ENCODE assay signal across 20 mouse cellular contexts in the genomic region with DNA sequence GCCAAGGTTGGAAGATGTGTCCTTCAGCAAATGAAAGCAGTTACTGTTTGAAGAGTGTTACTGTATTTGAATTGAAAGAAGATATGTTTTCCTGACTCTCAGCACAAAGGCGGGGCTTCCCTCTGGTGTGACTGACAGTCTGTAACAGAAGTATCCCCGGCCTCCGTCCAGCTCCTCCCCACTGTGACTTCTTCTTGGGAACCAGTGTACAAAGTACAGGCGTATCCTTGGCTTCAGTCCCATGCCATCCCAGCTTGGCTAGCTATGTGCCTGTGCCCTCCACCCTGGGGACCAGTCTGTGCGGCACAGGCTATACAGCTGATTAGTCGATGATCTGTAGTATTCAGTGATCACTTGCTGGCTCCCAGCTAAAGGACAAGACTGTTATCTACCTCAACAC.
A peak's percentile ranks its signal among the peaks of the same experiment; 100 is the strongest.
DNase-seq lines count a peak whose midpoint lies in the region; ATAC-seq and TF ChIP-seq lines count a peak whose summit lies in the region.
"Had no signal": no experiment of that assay in that cellular context is flagged by ENCODE, and none has a peak within 500 bp of the region (broad histone marks: within the 10 kb centered on the region; RNA-seq: fewer than 3 reads in every experiment).

No protein-coding gene starts in this region.

- 86% methylated on average over 6 of the region's 6 CpGs for WGBS in midbrain, postnatal 0 days
- 84% methylated on average over 6 of the region's 6 CpGs for WGBS in midbrain, embryonic 11.5 days
- WGBS in forebrain, embryonic 13.5 days = 84% methylated on average over 6 of the region's 6 CpGs
- WGBS in midbrain, embryonic 15.5 days = 85% methylated on average over 6 of the region's 6 CpGs

- no peak overlapping the region for H3K27ac ChIP-seq in midbrain, postnatal 0 days (ENCODE audit: low read depth, low read length)
- no peak overlapping the region for H3K27ac ChIP-seq in midbrain, embryonic 11.5 days (ENCODE audit: low read depth, low read length)
- no peak overlapping the region for H3K27ac ChIP-seq in forebrain, embryonic 13.5 days
- no peak overlapping the region for H3K27ac ChIP-seq in midbrain, embryonic 15.5 days
- H3K27ac ChIP-seq: left cerebral cortex, adult 2 months; limb, embryonic 12.5 days; liver, embryonic 13.5 days; lung, embryonic 15.5 days; macrophage; midbrain, embryonic 12.5 days; neural tube, embryonic 15.5 days; stomach, postnatal 0 days had no signal

- H3K36me3 ChIP-seq in midbrain, postnatal 0 days (ENCODE audit: insufficient read depth, low read length) = no peaks in the 10 kb centered on the region
- no peaks in the 10 kb centered on the region for H3K36me3 ChIP-seq in midbrain, embryonic 11.5 days (ENCODE audit: control insufficient read depth, insufficient read depth, low read length)
- no peaks in the 10 kb centered on the region for H3K36me3 ChIP-seq in forebrain, embryonic 13.5 days (ENCODE audit: poor library complexity, severe bottlenecking)
- H3K36me3 ChIP-seq in midbrain, embryonic 15.5 days (replicated peaks) = no peaks in the 10 kb centered on the region
- H3K36me3 ChIP-seq: limb, embryonic 12.5 days; liver, embryonic 13.5 days; lung, embryonic 15.5 days; midbrain, embryonic 12.5 days; neural tube, embryonic 15.5 days had no signal

- H3K4me1 ChIP-seq in midbrain, postnatal 0 days (ENCODE audit: insufficient read depth, low read length) = no peaks in the 10 kb centered on the region
- H3K4me1 ChIP-seq in midbrain, embryonic 11.5 days (ENCODE audit: control insufficient read depth, insufficient read depth, low read length) = no peaks in the 10 kb centered on the region
- no peaks in the 10 kb centered on the region for H3K4me1 ChIP-seq in forebrain, embryonic 13.5 days
- H3K4me1 ChIP-seq in midbrain, embryonic 15.5 days = no peaks in the 10 kb centered on the region
- H3K4me1 ChIP-seq: limb, embryonic 12.5 days; liver, embryonic 13.5 days; lung, embryonic 15.5 days; midbrain, embryonic 12.5 days; neural tube, embryonic 15.5 days had no signal

- no peak overlapping the region for H3K9ac ChIP-seq in midbrain, postnatal 0 days (replicated peaks; ENCODE audit: low read length, poor library complexity, severe bottlenecking)
- H3K9ac ChIP-seq in midbrain, embryonic 11.5 days (ENCODE audit: low read length) = no peak overlapping the region
- H3K9ac ChIP-seq in forebrain, embryonic 13.5 days = no peak overlapping the region
- no peak overlapping the region for H3K9ac ChIP-seq in midbrain, embryonic 15.5 days
- H3K9ac ChIP-seq: forebrain, postnatal 0 days; limb, embryonic 12.5 days; liver, embryonic 13.5 days; lung, embryonic 15.5 days; midbrain, embryonic 12.5 days; neural tube, embryonic 15.5 days had no signal

- H3K27me3 ChIP-seq in midbrain, postnatal 0 days (ENCODE audit: insufficient read depth, low read length) = no peaks in the 10 kb centered on the region; the same call in 1 of the 2 replicates
- H3K27me3 ChIP-seq in midbrain, embryonic 11.5 days (ENCODE audit: control insufficient read depth, insufficient read depth, low read length) = no peaks in the 10 kb centered on the region
- H3K27me3 ChIP-seq in forebrain, embryonic 13.5 days = no peaks in the 10 kb centered on the region
- no peaks in the 10 kb centered on the region for H3K27me3 ChIP-seq in midbrain, embryonic 15.5 days (replicated peaks)
- H3K27me3 ChIP-seq: limb, embryonic 12.5 days; liver, embryonic 13.5 days; lung, embryonic 15.5 days; midbrain, embryonic 12.5 days; neural tube, embryonic 15.5 days had no signal

- TF ChIP-seq CTCF in midbrain, postnatal 0 days (IDR thresholded peaks at IDR 0.05) = no peak

- no peak; the same call in 1 of the 2 replicates for ATAC-seq in midbrain, postnatal 0 days (ENCODE audit: low FRiP score)
- ATAC-seq in midbrain, embryonic 11.5 days (ENCODE audit: low FRiP score) = no peak
- no peak for ATAC-seq in forebrain, embryonic 13.5 days
- ATAC-seq in midbrain, embryonic 15.5 days (replicated peaks) = no peak
- ATAC-seq: forebrain, postnatal 0 days had no signal

- H3K4me2 ChIP-seq in midbrain, postnatal 0 days (ENCODE audit: low read depth, low read length, poor library complexity, severe bottlenecking) = no peak overlapping the region
- no peak overlapping the region for H3K4me2 ChIP-seq in midbrain, embryonic 11.5 days
- no peak overlapping the region for H3K4me2 ChIP-seq in forebrain, embryonic 13.5 days
- no peak overlapping the region for H3K4me2 ChIP-seq in midbrain, embryonic 15.5 days
- H3K4me2 ChIP-seq: limb, embryonic 12.5 days; liver, embryonic 13.5 days; lung, embryonic 15.5 days; midbrain, embryonic 12.5 days; neural tube, embryonic 15.5 days had no signal

- no peak overlapping the region for H3K4me3 ChIP-seq in midbrain, postnatal 0 days (ENCODE audit: low read depth, low read length)
- no peak overlapping the region for H3K4me3 ChIP-seq in midbrain, embryonic 11.5 days (ENCODE audit: low read depth, low read length)
- H3K4me3 ChIP-seq in forebrain, embryonic 13.5 days = no peak overlapping the region
- no peak overlapping the region for H3K4me3 ChIP-seq in midbrain, embryonic 15.5 days
- H3K4me3 ChIP-seq: left cerebral cortex, adult 2 months; limb, embryonic 12.5 days; liver, embryonic 13.5 days; lung, embryonic 15.5 days; midbrain, embryonic 12.5 days; myocyte; neural tube, embryonic 15.5 days had no signal

- intact Hi-C loops in gastrocnemius, postnatal 14 days (cut with DNase I; ENCODE audit: low total_unique reads) = no loop called here

- no peaks in the 10 kb centered on the region for H3K9me3 ChIP-seq in midbrain, postnatal 0 days (ENCODE audit: low read length)
- H3K9me3 ChIP-seq in midbrain, embryonic 11.5 days (ENCODE audit: control insufficient read depth, low read length) = no peaks in the 10 kb centered on the region
- no peaks in the 10 kb centered on the region for H3K9me3 ChIP-seq in forebrain, embryonic 13.5 days (replicated peaks)
- no peaks in the 10 kb centered on the region for H3K9me3 ChIP-seq in midbrain, embryonic 15.5 days
- H3K9me3 ChIP-seq: limb, embryonic 12.5 days; liver, embryonic 13.5 days; lung, embryonic 15.5 days; midbrain, embryonic 12.5 days; neural tube, embryonic 15.5 days had no signal

- peak; percentile 19 for DNase-seq in adrenal gland, postnatal 14 days
- DNase-seq in adrenal gland, adult 18-20 months (ENCODE audit: low spot score in 2 of 2) = no peak
- DNase-seq in gastrocnemius, postnatal 14 days = peak; percentile 3
- DNase-seq in gastrocnemius, postnatal 25 days = no peak
- DNase-seq in midbrain, postnatal 0 days (ENCODE audit: low spot score) = peak; percentile 53
- no peak for DNase-seq in midbrain, embryonic 11.5 days (ENCODE audit: low spot score, missing footprints)
- DNase-seq: forebrain, postnatal 0 days; gastrocnemius, postnatal 36 days; liver, embryonic 13.5 days; thymus, postnatal 36 days had no signal

Comparison
In these comparisons a context has a peak if more than half of its experiments do, and no peak if none do; other contexts are left out.
1. DNase-seq: peak in adrenal gland, postnatal 14 days (single experiment), gastrocnemius, postnatal 14 days (single experiment) and midbrain, postnatal 0 days (single experiment); none in adrenal gland, adult 18-20 months (0 of 2), gastrocnemius, postnatal 25 days (single experiment) and midbrain, embryonic 11.5 days (single experiment).